Mouse (Mus musculus) CD4-positive, CD25-positive, alpha-beta regulatory T cell, adult 2 months (primary cell): ENCODE results near the gene Polr3b.

Experiments
- DNase-seq: peaks from one replicate; pipeline ENCODE4 v3.0.0-alpha.2; 2012; ENCODE audit warnings: low read depth, low spot score

The Polr3b gene

GRCm38 (mm10) chr10:84662138-84662537 lies 40.0 kb downstream of the Polr3b start:
- no peak for DNase-seq

- DNase-seq = no peak
These were observed 43.7 kb downstream of the Polr3b start for GRCm38 (mm10) chr10:84665713-84666260.

- no peak for DNase-seq
These were observed 53.6 kb downstream of the Polr3b start for GRCm38 (mm10) chr10:84675653-84676052.

GRCm38 (mm10) chr10:84676511-84676910 lies 54.4 kb downstream of the Polr3b start:
- DNase-seq = no peak

- no peak for DNase-seq
These were observed 55.8 kb downstream of the Polr3b start for GRCm38 (mm10) chr10:84677871-84678270.

GRCm38 (mm10) chr10:84678441-84678840 lies 56.3 kb downstream of the Polr3b start:
- DNase-seq = no peak

GRCm38 (mm10) chr10:84685444-84686121 lies 63.5 kb downstream of the Polr3b start:
- DNase-seq = no peak

- DNase-seq = no peak
These were observed 64.0 kb downstream of the Polr3b start for GRCm38 (mm10) chr10:84686122-84686497.

GRCm38 (mm10) chr10:84686705-84687104 lies 64.6 kb downstream of the Polr3b start:
- no peak for DNase-seq

GRCm38 (mm10) chr10:84687736-84688135 lies 65.6 kb downstream of the Polr3b start:
- no peak for DNase-seq

- no peak for DNase-seq
These were observed 67.8 kb downstream of the Polr3b start for GRCm38 (mm10) chr10:84689846-84690245.

- no peak for DNase-seq
These were observed 68.7 kb downstream of the Polr3b start for GRCm38 (mm10) chr10:84690818-84691217.

GRCm38 (mm10) chr10:84691692-84692091 lies 69.6 kb downstream of the Polr3b start:
- no peak for DNase-seq

- no peak for DNase-seq
These were observed 71.9 kb downstream of the Polr3b start for GRCm38 (mm10) chr10:84693841-84694638.

GRCm38 (mm10) chr10:84700236-84700987 lies 78.3 kb downstream of the Polr3b start:
- DNase-seq = no peak

GRCm38 (mm10) chr10:84701110-84701509 lies 79.0 kb downstream of the Polr3b start:
- DNase-seq = peak; percentile 20

GRCm38 (mm10) chr10:84702115-84702514 lies 80.0 kb downstream of the Polr3b start:
- DNase-seq = no peak

- no peak for DNase-seq
These were observed 82.5 kb downstream of the Polr3b start for GRCm38 (mm10) chr10:84704594-84704993.

GRCm38 (mm10) chr10:84705234-84705633 lies 83.1 kb downstream of the Polr3b start:
- DNase-seq = no peak

GRCm38 (mm10) chr10:84706543-84706942 lies 84.5 kb downstream of the Polr3b start:
- DNase-seq = no peak

- DNase-seq = no peak
These were observed 85.1 kb downstream of the Polr3b start for GRCm38 (mm10) chr10:84707226-84707625.
